Mouse (Mus musculus) hindbrain, embryonic 10.5 days (tissue): ENCODE measurements around the gene Pml. TPM values are rescaled to one million over a fixed set of nuclear protein-coding genes. Genes with fewer than 3 reads are reported as not detected.

ENCODE experiments used
- DNase-seq: peaks from one replicate; pipeline ENCODE4 v3.0.0-alpha.2; 2017; ENCODE audit warnings: low spot score
- H3K27ac ChIP-seq: fragments of 300-500 bp; sonication (generic); 2 replicates; pipeline ENCODE4 v1.5.1; 2016; ENCODE audit warnings: mild to moderate bottlenecking, moderate library complexity
- H3K27me3 ChIP-seq: fragments of 300-500 bp; sonication (generic); 2 replicates; pipeline ENCODE4 v1.6.1; 2016; ENCODE audit warnings: mild to moderate bottlenecking; ENCODE audit not compliant: poor library complexity, insufficient read depth, severe bottlenecking
- H3K36me3 ChIP-seq: fragments of 300-500 bp; sonication (generic); 2 replicates; pipeline ENCODE4 v1.6.1; 2016; ENCODE audit warnings: mild to moderate bottlenecking, moderate library complexity
- H3K4me1 ChIP-seq: fragments of 300-500 bp; sonication (generic); replicated peaks from 2 replicates; pipeline ENCODE4 v1.6.1; 2016; ENCODE audit warnings: mild to moderate bottlenecking
- H3K4me3 ChIP-seq: fragments of 300-500 bp; sonication (generic); 2 replicates; pipeline ENCODE4 v1.5.1; 2016; ENCODE audit warnings: mild to moderate bottlenecking, moderate library complexity
- H3K9me3 ChIP-seq: fragments of 300-500 bp; sonication (generic); 2 replicates; pipeline ENCODE4 v1.6.1; 2016; ENCODE audit warnings: mild to moderate bottlenecking, moderate library complexity
- WGBS: fragments of 180-500 bp; shearing (Covaris S2); methylation state at CpG from one replicate; pipeline ENCODE4 v1.1.7; 2016; 5-methylcytosine and 5-hydroxymethylcytosine counted together
- polyA plus RNA-seq: library from polyadenylated mRNA; unstranded; fragments of >200 nt; fragmentation: Nextera tagmentation; extraction: Ambion mirVana; gene quantifications from 2 replicates; pipeline ENCODE4 v1.2.1, GENCODE M21; 2016

Gene Pml
- polyA plus RNA-seq, 1 experiment from 2014 or later: 9.5 TPM

- Histone ChIP-seq H3K4me1 (peaks cover 64% of the 10 kb centered on the region), H3K27me3 (peaks cover 96% of the 10 kb centered on the region), H3K27ac (peak overlapping the region; percentile 68), H3K4me3 (peak overlapping the region; percentile 45), H3K9me3 (no peaks in the 10 kb centered on the region), H3K36me3 (no peaks in the 10 kb centered on the region)
- DNase-seq: peak; percentile 13
- 3% methylated on average over 14 of the region's 14 CpGs for WGBS
Measured at GRCm38 (mm10) chr9:58202676-58203453, 46.7 kb downstream of the Pml start.

GRCm38 (mm10) chr9:58201861-58202549 is 47.6 kb downstream of the Pml start:
- H3K4me3 ChIP-seq: peak overlapping the region; percentile 38
- H3K9me3 ChIP-seq: no peaks in the 10 kb centered on the region
- H3K27ac ChIP-seq: peak overlapping the region; percentile 9; the same call in 1 of the 2 replicates
- WGBS: 1% methylated on average over 37 of the region's 37 CpGs
- peaks cover 100% of the 10 kb centered on the region for H3K27me3 ChIP-seq
- DNase-seq: peak; percentile 32
- H3K4me1 ChIP-seq: peaks cover 72% of the 10 kb centered on the region
- no peaks in the 10 kb centered on the region for H3K36me3 ChIP-seq

DNA sequence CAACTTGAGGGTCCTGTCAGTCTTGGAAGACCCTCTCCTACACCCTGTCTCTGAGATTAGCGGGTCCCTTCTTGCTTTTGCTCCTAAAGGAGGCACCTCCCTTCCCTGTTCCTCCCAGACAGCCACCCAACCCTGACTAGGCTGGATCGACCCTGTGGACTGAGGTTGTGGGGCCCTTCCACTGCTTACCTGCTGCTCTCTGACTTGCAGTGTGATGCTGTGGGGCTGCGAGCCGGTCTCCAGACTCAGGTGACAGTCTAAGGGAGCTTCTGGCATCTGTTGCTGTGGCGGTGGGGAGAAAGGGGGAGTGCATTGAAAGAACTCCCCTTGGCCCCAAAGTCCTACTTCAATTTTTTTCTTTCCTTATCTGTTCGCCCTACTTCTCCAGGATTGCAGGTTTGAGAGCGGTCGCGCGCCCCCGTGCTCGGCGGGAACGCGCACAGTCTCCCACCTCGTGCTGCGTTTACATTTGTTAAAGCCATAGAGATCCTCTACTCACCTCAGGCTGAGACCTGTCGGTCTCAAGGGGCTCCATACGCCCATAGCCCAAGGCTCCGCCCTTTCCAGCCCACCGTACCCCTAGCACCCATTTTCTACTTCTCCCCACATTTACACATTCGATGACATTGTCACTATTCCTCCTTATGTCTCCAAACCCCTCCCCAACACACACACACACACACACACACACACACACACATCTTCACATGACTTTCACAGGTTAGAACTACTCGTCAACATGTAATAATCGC is 48.3 kb downstream of the Pml start:
- no peaks in the 10 kb centered on the region for H3K9me3 ChIP-seq
- peak overlapping the region; percentile 17; the same call in 1 of the 2 replicates for H3K27ac ChIP-seq
- peaks cover 100% of the 10 kb centered on the region for H3K27me3 ChIP-seq
- peak overlapping the region; percentile 38 for H3K4me3 ChIP-seq
- no peaks in the 10 kb centered on the region for H3K36me3 ChIP-seq
- H3K4me1 ChIP-seq: peaks cover 80% of the 10 kb centered on the region
- DNase-seq: peak; percentile 15
- 2% methylated on average over 24 of the region's 24 CpGs for WGBS

DNA sequence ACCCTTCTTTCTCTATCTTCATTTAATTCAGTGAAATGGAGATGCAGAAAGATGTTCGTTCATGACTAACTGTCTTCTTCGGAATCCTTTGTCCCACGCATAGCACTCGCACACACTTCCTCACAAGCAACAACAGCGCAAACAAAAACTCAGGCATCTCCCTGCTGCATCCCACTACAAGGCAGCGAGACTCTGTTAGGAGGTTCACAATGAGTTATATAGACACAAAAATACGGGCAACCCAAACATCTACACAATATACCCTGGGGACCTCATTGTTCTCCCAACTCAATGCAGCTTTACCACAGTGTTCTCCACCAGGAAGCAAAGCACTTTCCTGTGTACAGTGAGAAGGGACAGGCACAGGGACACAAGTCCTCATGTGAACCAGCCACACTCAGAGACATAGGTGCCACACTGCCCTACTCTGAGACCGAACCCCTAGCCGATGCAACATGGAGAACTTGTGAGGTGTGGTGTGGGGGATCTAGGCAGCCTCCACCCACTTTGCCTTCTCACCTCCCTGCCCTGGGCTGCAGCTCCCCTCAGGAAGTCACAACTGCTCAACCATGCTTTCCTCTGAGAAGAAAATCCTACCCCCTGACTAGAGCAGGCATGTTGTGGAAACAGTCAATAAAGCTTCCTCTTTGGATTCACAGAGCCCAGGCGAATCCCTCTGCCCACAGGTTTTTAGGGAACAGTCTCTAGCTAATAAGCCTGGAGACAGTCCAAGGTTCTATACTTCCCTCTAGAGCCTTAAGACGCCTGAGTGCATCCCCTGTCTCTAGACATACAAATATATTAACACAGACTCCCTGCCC is 49.1 kb downstream of the Pml start:
- peak overlapping the region; percentile 38 for H3K4me3 ChIP-seq
- H3K27me3 ChIP-seq: peaks cover 100% of the 10 kb centered on the region
- peak overlapping the region; percentile 17; the same call in 1 of the 2 replicates for H3K27ac ChIP-seq
- WGBS: 4% methylated on average over 11 of the region's 11 CpGs
- peaks cover 88% of the 10 kb centered on the region for H3K4me1 ChIP-seq
- H3K36me3 ChIP-seq: no peaks in the 10 kb centered on the region
- DNase-seq: no peak
- no peaks in the 10 kb centered on the region for H3K9me3 ChIP-seq

GRCm38 (mm10) chr9:58199381-58200269 is 50.0 kb downstream of the Pml start:
- WGBS: under 1% methylated on average over 41 of the region's 41 CpGs
- DNase-seq: peak; percentile 39
- H3K27ac ChIP-seq: 0 out of 2 replicates have a peak overlapping the region, but pooled peaks have one; percentile 12
- H3K9me3 ChIP-seq: no peaks in the 10 kb centered on the region
- H3K4me3 ChIP-seq: peak overlapping the region; percentile 38
- H3K4me1 ChIP-seq: peaks cover 92% of the 10 kb centered on the region
- peaks cover 100% of the 10 kb centered on the region for H3K27me3 ChIP-seq
- H3K36me3 ChIP-seq: no peaks in the 10 kb centered on the region

- H3K9me3 ChIP-seq: no peaks in the 10 kb centered on the region
- peaks cover 85% of the 10 kb centered on the region for H3K4me1 ChIP-seq
- H3K27me3 ChIP-seq: peaks cover 100% of the 10 kb centered on the region
- peak overlapping the region; percentile 38 for H3K4me3 ChIP-seq
- DNase-seq: no peak
- H3K36me3 ChIP-seq: no peaks in the 10 kb centered on the region
- WGBS: 2% methylated on average over 38 of the region's 38 CpGs
- H3K27ac ChIP-seq: 0 out of 2 replicates have a peak overlapping the region, but pooled peaks have one; percentile 12
Measured at GRCm38 (mm10) chr9:58198801-58199371, 50.7 kb downstream of the Pml start.

- Histone ChIP-seq H3K36me3 (no peaks in the 10 kb centered on the region), H3K4me1 (peaks cover 77% of the 10 kb centered on the region), H3K9me3 (no peaks in the 10 kb centered on the region), H3K27me3 (peaks cover 100% of the 10 kb centered on the region), H3K4me3 (peak overlapping the region; percentile 38), H3K27ac (peak overlapping the region; percentile 35)
- WGBS: 1% methylated on average over 58 of the region's 58 CpGs
- DNase-seq: peak; percentile 63
Measured at GRCm38 (mm10) chr9:58197781-58198701, 51.5 kb downstream of the Pml start.

- Histone ChIP-seq H3K4me3 (peak overlapping the region; percentile 42), H3K27ac (peak overlapping the region; percentile 40; the same call in 1 of the 2 replicates), H3K4me1 (peaks cover 66% of the 10 kb centered on the region), H3K9me3 (no peaks in the 10 kb centered on the region), H3K27me3 (peaks cover 93% of the 10 kb centered on the region), H3K36me3 (no peaks in the 10 kb centered on the region)
- WGBS: 2% methylated on average over 46 of the region's 46 CpGs
- DNase-seq: peak; percentile 18
Measured at GRCm38 (mm10) chr9:58196610-58197567, 52.7 kb downstream of the Pml start.

- peaks cover 58% of the 10 kb centered on the region for H3K4me1 ChIP-seq
- 0 out of 2 replicates have a peak overlapping the region, but pooled peaks have one; percentile 40 for H3K27ac ChIP-seq
- WGBS: 2% methylated on average over 14 of the region's 14 CpGs
- DNase-seq: peak; percentile 23
- H3K36me3 ChIP-seq: no peaks in the 10 kb centered on the region
- H3K27me3 ChIP-seq: peaks cover 85% of the 10 kb centered on the region
- H3K9me3 ChIP-seq: no peaks in the 10 kb centered on the region
- peak overlapping the region; percentile 42 for H3K4me3 ChIP-seq
Measured at GRCm38 (mm10) chr9:58196141-58196540, 53.4 kb downstream of the Pml start.
